Mouse (Mus musculus) c-Kit-positive CD71-positive TER-119-positive erythroid progenitor cells, embryonic 14.5 days (primary cell): ENCODE results near the gene Gbp9.
"Not testable (repeated sequence)": the region's sequence is repeated elsewhere in the genome, so short reads cannot be mapped to it uniquely, and the experiment has no call there.

Source experiments
- DNase-seq: peaks from one replicate; pipeline ENCODE4 v3.0.0-alpha.2; 2013; ENCODE audit warnings: low spot score

The Gbp9 gene

GRCm38 (mm10) chr5:105060224-105060623, 79.1 kb downstream of the Gbp9 start:
- no peak for DNase-seq

GRCm38 (mm10) chr5:105055279-105055678, 84.1 kb downstream of the Gbp9 start:
- no peak for DNase-seq

GRCm38 (mm10) chr5:105053471-105054169, 85.7 kb downstream of the Gbp9 start:
- not testable (repeated sequence) for DNase-seq

- no peak for DNase-seq
These were observed 107.0 kb downstream of the Gbp9 start for GRCm38 (mm10) chr5:105032362-105032761.
